In the genomic region with DNA sequence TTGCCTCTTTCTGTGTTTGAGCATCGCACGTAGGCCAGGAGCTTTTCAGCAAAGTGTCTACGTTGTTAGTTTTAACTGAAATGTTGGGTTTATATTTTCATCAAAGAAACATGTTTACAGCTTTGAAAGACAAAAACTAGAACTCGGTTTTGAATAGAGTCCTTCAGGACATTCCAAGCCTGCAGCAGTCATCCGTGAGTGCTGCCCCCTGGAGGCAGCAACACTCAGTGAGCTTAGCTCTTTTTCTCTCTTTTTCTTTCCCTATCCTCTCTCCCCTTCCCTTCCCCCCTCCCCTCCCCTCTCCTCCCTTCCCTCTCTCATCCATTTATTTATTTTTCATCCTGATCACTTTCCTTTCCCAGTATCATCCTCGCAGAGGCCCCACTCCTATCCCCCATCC, we compare ENCODE assay signal across 9 mouse cellular contexts. TPM values are rescaled to one million over a fixed set of nuclear protein-coding genes. Genes with fewer than 3 reads are reported as not detected.
DNase-seq lines count a peak whose midpoint lies in the region.
"Had no signal": no experiment of that assay in that cellular context is flagged by ENCODE, and none has a peak within 500 bp of the region (broad histone marks: within the 10 kb centered on the region; RNA-seq: fewer than 3 reads in every experiment).

No protein-coding gene starts in this region.

- peak; percentile 26 for DNase-seq in heart, postnatal 4 days
- no peak for DNase-seq in heart, postnatal 10 days
- DNase-seq in urinary bladder, postnatal 14 days (ENCODE audit: low spot score), result peak; percentile 9
- DNase-seq in urinary bladder, postnatal 36 days (ENCODE audit: low spot score in 2 of 2), result no peak
- DNase-seq in embryo, embryonic 11 days, result peak; percentile 48
- no peak for DNase-seq in ovary, postnatal 36 days (ENCODE audit: low spot score)
- no peak for DNase-seq in ovary, postnatal 14 days (ENCODE audit: low spot score)

- intact Hi-C loops in heart, postnatal 10 days (cut with DNase I), result no loop called here

RNA-seq across cellular contexts. Expression of gene Ube2u, which starts 19.5 kb away (rescaled TPM):
- total RNA-seq in heart, postnatal 4 days (2021), result under 1 TPM; 0.31 to 0.36 TPM
- not detected for total RNA-seq in heart, postnatal 10 days (2021)
- total RNA-seq: heart, adult 8-10 months; left cerebral cortex, adult 18-20 months had no signal

Comparison
In these comparisons a context has a peak if more than half of its experiments do, and no peak if none do; other contexts are left out.
1. DNase-seq: peak in heart, postnatal 4 days (single experiment), urinary bladder, postnatal 14 days (single experiment) and embryo, embryonic 11 days (single experiment); none in heart, postnatal 10 days (0 of 2), urinary bladder, postnatal 36 days (0 of 2), ovary, postnatal 36 days (single experiment) and ovary, postnatal 14 days (single experiment).